Mouse (Mus musculus): Measurements from ENCODE around the gene Hemk1.

Gene Hemk1

DNA sequence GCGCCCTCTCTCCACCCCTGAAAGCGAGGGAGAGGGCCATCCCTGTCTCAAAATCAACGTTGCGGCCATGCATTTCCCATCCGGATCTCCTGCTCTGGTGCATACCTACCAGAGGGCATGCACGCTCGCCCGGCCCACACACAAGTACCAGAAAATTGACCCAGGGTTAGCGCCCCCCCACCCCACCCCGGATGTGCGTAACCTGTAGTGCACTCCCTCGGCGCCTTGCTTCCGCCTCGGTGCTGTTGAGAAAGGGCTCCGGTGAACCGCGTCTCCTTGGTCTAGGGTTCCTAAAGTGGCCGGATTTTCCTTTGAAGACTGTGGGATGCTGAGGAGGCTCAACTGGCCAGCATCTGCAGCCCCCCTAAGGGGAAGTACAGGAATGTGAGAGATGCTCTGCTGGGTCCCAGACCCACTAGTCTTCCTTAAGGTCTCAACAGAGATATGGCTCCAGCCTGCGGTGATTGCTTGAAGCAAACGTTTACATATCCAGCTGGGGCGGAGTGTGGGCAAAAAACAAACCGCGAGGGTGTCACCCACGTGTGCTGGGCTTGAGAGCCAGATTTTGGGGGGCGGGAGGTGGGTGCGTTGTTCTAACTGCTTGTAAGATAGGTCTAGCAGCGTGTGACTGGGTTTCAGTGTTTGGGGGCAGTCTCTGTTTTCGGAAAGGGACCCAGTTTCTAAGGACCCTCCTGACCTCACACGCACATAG is at the start of gene Hemk1:
Gene Hemk1 (minus strand): TSS at position 179 of the 712 bp plus-strand sequence.
- DNase-seq, result peak; percentile 82 to 87

DNA sequence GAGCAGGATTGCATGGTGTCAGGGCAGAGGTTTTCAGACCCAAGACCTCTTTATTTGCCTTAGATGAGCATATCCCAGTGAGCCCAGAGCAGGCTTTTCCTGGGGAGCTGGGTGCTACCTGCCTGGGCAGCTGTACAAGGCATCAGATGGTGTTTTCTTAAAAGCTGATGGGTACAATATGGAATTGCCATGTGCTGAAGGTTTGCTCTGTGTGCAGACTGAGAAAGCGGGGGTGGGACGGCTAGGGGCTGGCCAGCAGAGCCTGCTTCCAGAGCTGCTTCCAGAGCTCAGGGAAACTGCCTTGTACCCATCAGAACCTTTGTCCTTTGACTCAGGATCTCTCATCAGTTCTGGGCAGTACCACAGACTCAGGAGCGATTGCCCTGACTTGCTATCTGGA is 49.6 kb upstream of the Hemk1 start:
- no peak for DNase-seq

DNA sequence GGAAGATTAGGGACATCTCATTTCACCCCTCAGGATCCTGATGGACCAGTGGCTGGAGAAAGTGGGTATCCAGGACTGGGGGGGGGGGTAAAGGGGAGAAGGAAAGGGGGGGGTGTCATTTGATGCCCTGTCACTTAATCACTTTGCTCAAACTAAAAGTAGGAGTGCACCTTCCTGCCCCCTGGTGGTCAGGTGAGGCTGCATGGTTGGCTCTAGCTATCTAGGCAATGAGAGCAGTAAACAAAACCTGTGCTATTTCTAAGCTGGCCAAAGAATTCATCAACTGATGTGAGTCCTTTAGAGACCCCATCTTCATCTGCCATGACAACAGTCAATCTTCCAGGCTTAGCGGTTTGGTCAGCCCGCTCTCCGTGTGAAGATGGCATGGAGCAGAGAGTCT is 48.6 kb upstream of the Hemk1 start:
- peak; percentile 69 to 86 for DNase-seq

DNA sequence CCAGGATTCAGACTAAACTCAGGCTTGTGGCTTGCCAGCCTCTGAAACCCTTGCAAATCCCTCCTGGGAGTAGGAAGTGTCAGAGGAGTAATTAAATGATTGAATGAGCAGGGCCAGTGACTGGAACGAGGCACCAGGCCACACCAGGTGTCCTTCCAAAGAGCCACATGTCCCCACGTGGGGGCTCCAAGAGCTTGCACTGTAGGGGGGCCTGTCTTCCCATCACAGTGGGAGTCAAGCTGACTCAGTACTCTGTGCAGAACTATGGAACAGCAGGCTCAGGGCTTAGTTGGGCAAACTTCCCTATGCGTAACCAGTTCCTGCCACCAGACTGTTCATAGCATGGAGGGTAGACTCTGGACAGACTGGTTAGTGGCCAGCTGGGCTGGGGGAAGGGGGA is 46.2 kb upstream of the Hemk1 start:
- DNase-seq, result peak; percentile 53 to 56

DNA sequence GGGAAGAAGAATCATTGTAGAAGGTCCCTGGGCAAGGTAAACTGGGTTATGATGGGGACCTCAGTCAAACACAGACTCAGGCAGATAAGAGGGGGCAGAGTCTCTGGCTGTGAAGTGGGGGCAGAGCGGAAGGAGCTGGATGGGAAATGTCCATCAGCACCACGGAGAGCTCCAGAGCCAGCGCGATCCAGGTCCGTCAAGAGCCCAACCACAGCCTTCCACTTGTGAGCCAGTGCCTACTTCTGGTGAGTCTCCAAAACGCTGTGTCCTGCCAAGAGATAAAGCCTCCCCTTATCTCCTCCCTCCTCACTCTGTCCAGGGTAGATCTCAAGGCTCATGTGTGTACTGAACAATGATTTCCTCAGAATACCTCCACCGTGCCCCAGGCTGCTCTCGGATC is 43.6 kb upstream of the Hemk1 start:
- no peak for DNase-seq

DNA sequence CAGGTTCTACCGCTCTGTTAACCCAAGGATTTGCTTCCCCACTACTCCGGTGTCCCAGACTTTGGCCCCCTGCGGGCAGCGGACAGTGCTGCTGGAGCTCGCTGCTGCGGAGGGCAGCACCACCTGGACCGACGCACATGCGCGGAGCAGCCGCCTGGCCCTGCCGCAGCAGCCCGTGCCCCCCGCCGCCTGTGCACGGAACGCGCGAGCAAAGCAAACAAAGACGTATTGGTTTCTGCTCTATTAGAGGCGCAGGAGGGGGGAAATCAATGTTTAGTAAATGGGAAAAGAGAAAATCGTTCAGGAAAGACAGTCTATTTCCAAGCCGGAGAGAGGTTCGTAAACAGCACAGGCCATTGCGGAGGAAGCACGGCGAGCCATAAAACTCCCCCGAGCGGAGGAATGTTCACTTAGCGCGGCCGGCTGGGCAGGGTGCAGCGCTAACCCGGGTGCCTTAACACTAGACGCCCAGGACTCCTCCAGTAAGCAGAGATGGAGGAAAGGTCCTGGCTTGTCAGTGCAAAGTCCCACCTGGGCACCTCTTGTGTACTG is 39.9 kb upstream of the Hemk1 start:
- peak; percentile 72 to 79 for DNase-seq

DNA sequence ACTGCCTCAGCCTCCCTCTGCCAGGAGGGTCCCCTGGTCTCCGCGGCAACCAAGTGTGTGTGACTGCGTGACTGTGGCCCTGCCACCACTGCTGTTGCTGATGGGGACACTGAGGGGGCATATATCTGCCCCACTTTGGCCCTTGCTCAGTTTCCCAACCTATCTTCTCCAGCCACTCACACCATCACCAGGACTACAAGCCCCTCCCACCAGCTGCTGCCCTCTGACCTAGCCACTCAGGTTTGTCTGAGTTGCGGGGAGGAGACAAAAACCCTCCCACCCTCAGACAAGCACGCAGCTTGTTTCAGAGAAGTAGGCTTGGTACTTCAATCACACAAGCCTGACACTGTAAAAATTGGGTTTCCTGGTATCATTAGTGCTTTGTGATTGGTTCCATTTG is 37.3 kb upstream of the Hemk1 start:
- DNase-seq, result no peak

DNA sequence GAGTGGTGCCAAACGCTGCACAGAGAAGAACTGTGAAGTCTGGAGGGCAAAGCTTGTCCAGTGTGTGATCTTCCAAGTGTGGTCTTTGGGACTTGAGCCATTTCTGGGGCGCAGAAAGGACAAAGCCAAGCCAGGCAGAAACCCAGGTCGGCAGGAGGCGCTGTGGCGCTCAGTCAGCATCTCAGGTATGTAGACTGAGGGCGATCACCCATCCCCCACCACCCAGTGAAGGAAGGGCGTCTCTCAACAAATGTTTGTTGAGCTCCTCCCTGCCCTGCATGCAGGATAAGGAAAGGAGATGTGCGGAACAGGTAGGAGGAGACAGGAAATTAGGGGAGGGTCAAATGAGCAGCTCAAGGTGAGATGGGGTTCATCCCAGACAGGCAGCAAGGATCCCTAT is 36.5 kb upstream of the Hemk1 start:
- DNase-seq, result peak; percentile 30 to 68

DNA sequence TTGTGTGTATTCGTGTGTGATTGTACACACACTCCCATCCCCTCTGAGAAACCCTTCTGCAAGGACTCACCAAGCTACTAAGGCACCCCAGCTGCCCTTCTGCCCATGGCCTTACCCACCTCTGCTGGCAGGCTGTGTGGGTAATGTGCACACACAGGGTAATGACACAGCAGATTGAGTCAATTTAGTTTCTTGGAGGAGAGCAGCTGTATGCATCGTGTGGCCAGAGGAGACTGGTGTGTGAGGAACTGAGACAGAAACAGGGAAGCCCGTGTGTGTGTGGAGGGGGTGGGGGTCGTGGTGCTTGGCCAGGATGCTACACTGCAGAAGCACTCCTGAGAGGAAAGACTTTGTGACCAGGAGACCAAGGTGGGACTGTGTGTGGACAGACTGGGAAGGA is 34.3 kb upstream of the Hemk1 start:
- no peak for DNase-seq

DNA sequence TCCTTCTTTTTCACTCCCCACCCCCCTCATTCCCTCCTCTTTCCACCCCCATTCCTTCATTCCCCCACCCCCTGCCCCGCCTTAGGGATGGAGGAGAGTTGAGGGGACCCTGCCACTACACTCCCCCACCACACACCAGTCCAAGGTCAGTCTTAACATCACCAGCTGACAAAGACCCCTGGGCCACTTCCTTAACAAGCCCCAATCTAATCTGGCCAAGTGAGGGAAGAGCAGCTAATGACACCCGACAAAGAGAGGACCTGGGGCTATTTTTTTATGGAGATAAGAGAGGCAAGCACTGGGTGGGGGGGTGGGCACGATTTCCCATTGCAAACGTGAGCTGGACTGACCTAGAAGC is 31.9 kb upstream of the Hemk1 start:
- DNase-seq, result no peak

DNA sequence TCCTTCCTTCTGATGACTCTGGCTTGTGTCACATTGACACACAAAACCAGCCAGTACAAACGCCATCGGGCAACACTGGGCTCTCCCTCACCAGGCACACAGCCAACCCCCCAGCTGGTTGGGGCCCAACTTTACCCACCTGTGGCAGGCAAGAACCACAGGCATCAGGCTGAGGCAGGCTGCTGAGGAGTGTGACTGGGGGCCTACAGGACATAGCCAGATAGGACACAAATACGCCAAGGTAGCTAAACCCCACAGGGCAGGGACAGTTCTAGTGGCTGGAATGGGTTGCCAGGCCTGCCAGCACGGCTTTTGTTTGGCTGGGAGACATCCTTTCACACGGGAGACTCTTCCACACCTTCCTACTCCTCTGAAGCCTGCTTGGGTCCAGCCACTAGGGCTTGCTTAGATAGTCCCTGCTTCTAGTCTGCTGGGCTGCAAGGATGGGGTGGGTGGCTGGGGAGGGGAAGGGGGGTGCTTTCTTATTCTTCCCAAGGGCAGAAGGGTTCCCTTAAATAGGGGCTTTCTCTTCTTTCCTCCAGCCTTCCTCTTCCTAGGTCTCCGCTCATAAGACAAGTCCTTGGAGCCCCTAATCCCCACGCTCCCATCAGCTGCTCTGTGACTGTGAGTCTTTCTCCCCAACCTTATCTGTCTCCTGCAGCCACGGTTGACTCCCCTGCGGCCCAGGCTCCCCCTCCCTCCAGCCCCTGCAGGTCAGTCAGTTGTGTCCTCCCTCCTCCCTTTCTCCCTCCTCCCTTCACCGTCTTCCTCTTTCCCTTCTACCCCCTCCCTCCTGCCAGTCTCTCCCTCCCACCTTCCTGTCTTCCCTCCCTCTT is 31.3 kb upstream of the Hemk1 start:
- no peak for DNase-seq

DNA sequence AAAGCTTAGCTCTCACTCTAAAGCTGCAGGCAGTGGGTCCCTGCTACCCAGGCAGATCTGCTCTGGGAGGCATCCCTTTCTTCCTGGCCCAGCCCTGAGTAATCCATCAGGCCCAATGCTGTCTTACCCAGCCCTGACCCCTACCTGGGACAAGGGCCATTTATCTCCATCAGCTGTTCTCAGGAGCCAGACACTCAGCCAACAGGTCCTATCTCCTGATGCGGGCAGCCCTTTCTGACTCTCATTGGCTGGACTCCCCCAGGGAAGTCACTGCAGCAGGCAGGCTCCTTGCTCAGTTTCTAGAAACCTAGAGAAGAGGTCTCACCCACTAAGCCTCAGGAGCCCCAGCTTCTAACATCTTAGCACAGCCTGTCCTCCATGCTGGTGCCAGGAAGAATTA is 30.2 kb upstream of the Hemk1 start:
- DNase-seq, result no peak

DNA sequence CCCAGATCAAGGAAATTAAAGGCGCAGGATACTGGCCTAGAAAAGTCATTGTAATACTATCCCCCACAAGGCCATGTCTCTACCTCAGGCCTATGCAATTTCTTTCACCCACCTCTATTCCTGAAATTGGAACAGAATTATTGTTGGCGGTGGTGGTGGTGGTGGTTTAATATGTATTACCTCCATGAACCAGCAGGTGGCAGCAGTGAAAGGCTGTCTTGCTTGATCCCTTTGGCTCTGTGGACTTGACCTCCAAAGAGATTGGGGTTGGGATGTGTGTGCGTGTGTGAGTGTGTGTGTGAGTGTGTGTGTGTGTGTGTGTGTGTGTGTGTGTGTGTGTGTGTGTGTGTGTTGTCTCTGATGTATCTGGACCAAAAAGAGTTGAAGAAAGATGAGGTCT is 28.5 kb upstream of the Hemk1 start:
- peak; percentile 71 to 83 for DNase-seq

DNA sequence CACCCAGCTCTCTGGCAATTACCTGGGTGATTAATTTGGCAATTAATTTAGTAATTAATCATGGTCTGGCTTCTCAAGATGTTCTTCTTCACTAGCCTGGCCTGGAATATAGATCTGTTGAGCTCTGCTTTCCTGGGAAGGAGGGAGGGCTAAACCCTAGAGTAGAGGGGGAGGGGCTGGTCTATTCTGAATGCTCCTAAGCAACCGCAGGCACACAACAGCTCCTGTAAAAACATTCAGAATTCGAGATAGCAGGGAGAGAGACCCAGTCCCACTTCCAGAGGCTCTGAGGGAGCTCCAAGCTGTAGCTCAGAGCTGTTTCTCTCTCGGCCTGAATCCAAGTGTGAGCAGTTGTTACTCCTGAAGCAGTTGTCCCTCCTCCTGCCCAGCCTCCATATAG is 22.8 kb upstream of the Hemk1 start:
- DNase-seq, result no peak

DNA sequence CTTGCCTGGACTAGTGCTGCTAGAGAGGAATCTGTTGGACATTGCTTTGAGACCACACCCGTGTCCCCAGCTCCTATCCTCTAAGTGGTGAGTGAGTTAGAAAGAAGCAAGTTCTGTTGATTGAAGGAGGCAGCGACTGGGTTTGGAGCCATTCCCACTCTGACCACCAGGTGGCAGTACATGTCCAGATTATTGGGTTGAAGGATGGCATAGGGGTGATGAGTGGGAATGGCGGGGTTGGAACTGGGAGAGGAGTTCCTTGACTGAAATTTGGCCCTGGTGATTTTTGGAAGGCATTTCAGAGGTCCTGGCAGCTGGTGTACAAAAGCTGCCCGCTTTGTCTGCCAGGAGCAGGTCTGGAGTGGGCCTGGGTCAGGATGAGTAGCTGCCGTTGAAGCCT is 19.5 kb upstream of the Hemk1 start:
- peak; percentile 94 for DNase-seq

DNA sequence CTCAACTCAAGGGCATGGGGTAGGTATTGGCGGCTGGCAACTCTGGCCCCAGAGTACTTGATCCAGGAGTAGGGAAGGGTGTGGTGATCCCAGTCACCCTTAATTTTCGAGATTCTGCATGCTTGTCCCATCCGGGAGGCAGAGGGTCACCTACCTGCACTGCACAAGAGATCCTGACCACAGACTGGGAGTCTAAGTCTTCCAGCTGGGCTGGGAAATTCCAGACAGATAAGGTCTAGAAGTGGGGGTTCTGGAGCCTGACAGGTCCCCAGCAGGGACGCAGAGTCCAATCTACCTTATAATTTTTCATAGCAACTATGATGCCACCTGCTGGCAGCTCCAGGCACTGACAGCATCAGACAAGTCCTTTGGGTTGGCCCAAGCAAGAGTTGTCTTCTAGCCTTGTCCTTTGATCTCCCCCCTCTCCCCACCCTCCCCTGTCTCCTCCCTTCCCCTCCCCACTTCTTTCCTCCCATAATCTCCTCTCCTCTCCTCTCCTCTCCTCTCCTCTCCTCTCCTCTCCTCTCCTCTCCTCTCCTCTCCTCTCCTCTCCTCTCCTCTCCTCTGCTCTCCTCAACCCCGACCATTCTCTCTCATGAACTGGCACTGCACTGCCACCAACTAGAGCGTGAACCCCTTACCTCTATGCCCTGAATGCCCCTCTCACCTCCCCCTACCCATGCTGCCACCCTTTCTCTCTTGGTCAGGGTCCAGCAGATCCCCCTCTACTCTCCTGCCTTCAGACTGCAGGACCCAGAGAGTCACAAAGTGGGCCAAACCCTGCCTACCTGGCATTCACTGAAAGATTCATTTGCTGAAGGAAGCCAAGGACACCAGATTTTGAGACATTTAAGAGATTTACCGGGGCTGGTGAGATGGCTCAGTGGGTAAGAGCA is 18.0 kb upstream of the Hemk1 start:
- peak; percentile 85 to 89 for DNase-seq

DNA sequence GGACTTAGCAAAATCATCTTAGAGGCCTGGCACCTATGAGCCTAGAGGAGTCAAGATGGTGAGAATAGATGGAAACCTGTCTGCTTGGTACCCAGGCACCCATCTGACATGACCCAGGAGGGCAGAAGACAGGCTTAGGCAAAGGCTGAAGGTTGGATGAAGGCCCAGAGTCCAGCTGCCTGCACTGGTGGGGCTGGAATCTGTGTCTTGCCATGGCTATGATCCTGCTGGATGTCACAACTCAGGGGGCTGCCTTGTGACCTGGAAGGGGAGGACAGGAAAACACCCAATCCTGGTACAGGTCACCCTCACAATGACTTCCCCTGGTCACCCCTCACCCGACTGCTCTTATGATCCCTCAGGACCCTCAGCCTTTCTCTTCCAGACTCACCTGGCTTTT is 16.7 kb upstream of the Hemk1 start:
- no peak for DNase-seq

DNA sequence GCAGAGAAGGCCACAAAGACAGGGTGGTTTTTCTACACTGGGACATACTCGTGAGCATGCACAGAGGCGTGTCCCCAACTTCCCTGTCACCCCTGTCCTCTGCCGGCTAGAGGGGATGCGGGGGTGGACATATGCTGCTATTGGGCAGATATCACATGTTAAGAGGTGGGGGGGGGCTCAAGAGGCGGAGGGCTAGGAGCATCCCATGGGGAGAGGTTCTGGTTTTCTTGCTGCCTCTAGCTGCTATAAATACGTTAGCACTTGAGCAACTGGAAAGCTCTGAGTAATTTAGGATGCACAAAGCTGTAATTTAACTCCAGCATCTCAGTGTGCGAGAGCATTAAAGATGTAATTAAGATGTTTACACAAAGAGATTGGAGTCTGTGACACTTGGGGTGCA is 11.2 kb upstream of the Hemk1 start:
- DNase-seq, result no peak

DNA sequence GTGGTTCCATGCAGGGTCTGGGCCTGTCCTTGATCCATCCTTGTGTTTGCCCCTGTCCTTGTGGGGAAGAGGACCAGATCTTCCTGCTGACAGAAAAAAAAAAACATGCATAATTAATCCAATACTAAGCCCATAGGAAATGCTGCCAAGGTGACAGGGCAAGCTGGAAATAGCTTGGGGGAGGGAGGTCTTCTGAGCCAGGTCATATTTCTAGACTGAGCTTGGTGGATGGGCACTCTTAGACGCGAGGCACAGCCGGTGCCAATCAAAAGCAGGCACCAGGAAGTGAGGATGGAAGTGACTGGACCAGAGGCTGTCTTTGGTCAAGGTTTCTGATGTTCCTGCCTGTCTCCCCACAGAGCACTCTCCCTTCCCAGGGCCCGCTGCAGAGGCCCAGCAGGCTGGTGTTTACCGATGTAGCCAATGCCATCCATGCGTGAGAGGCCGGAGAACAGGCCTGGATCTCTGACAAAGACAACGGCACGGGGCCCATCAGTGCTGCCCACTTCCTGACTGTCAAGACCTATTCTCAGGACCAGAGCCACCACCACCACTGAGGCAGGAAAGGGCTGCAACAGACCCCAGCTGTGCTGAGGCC is 9.5 kb upstream of the Hemk1 start:
- peak; percentile 66 to 67 for DNase-seq

DNA sequence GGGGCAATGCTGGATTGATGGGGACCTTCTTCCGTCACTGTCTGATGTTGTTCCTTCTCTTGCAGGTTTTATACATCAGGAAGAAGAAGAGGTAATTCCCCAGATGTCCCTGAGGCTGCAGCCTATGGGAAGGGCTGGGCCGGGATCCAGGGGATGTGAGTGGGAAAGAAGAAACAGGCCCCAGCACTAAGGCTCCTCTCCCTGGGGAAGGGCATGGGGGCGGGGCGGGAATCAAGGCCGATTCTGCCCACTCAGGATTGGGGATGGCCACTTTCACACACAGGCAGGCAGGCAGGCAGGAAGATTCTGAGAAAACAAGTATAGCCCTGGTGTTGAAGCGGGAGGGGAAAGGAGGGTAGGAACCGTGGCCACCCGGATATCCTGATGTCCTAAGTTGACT is 7.9 kb upstream of the Hemk1 start:
- peak in 1 of 2 experiments; percentile 51 for DNase-seq

DNA sequence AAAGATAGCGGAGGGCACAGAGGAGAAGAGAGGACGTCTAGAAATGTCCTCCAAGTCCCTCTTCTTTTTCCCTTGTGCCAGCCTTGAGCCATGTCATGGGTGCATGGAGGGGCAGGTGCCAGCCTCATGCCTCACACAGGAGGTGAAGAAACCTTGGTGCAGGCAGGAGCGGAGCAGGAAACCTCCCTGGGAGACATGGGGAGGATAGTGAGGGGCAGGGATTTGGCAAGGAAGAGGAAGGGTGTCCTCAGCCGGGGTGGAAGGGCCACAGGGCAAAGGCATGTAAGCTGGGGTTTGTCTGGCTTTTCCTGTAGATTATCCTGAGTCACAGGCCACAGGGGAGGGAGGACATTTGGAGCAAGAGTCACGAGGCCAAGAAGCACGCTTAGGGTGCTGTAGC is 5.9 kb upstream of the Hemk1 start:
- DNase-seq, result peak in 1 of 2 experiments; percentile 58

DNA sequence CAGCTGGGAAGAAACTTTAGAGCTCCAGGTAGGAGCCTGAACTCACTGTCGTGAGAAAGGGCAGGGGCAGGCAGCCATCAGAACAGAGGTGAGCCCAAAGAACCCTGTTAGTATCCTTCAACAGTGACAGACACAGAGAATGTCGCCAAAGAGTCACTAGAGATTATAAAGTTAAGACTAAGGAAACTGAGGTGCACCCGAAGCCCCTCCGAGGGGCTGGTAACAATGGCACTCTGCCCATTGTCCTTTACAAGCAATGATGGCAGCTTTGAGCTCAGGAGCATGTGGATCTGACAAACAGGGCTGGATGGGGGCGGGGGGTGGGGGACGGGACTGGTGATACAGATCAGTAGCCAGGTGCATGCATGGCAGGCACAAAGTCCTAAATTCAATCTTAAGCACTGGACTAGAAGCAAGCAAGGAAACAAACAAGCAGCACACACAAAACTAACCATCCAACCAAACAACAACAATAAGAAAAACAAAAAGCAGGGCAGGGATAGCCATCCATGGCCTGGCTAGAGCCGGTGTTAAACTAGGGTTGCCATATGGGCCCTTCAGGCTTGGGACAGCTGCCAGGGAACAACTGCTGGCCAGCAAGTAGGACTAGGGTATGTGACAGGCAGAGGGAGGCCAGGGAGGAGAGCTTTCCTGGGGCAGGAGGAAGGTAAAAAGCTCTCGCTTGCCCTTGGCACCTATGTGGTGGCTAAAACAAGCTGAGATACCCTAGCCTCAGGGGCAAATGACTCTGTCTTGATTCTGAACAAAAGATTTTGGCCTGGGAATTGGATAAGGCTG is 5.2 kb upstream of the Hemk1 start:
- DNase-seq, result peak; percentile 97
